Mouse (Mus musculus) adrenal gland, adult 18-20 months (tissue): ENCODE data around the gene Trim7. TPM values are rescaled to one million over a fixed set of nuclear protein-coding genes. Genes with fewer than 3 reads are reported as not detected.

Experiments used
- DNase-seq, 2 experiments: peaks; one replicate each; pipeline ENCODE4 v3.0.0; 2021 to 2022; ENCODE audit warnings: low spot score in 2 of 2
- total RNA-seq, 2 experiments: library from RNA; stranded (reverse); gene quantifications; 1 replicate in 1 of 2; 2 replicates in 1 of 2; pipeline ENCODE4 v1.2.3; 2021

The Trim7 gene
- total RNA-seq, 2 experiments from 2014 or later, result 3.6 to 9.8 TPM

GRCm38 (mm10) chr11:48822768-48823512, 3.0 kb upstream of the Trim7 start:
- DNase-seq, result no peak

- peak; percentile 58 to 69 for DNase-seq
Measured at GRCm38 (mm10) chr11:48823536-48823972, 2.4 kb upstream of the Trim7 start.

DNA sequence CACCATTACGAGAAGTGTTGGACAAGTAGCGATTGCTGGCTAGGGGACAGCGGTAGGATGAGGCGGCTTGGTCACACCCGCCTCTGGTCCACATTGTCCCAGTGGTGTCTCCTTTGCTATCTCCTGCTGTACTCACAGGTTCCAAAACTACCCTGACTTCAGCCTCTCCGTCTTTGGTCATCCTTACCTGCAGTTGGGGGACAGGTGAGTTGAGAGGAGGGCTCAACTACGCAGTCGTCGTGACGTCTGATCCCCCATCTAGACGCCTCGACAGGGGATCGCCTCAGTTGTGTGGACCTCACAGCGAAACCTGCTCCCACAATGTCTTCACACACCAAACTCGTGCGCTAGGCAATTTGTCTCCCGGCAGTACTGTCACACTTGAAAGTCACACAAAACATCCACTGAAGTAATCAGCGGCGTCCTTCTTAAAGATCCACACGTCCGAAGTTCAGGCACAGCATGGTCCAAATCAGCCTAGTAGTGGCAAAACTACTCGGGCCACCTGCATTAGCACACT, 1.6 kb upstream of the Trim7 start:
- DNase-seq, result no peak

DNA sequence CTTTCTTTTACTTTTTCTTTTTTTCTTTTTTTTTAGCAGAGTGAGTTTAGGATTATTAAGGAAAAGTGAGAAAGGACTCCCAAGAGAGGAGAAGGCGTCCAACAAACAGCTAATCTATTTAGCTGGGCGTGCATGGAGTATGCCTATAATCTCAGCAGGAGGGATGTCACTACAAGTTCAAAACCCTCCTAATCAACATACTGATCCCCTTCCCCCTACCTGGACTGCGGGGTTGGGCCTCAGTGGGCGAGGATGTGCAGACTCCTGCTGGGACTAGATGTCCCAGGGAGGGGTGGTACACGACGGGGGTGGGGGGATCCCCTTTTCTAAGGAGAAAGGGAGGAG, 784 bp downstream of the Trim7 start:
- DNase-seq, result no peak

- DNase-seq, result no peak
Measured at GRCm38 (mm10) chr11:48827926-48828325, 2.0 kb downstream of the Trim7 start.

DNA sequence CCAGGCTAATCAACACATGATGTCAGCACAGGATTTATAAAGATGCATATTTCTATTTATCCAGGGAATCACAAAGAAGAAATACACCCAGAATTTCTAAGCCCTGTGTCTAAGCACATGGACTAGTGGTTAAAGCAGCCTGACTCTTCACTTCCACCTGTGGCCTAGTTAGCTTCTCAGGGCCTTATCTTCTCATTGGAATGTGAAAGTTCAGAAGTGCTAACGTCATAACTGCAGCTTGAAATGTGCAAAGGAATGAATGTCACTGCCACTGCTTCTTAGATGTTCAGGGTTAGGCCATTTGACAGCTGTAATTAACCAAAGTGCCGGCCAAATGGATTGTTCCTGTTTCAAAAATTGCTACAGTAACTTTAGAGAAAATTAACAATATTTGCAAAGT, 4.3 kb downstream of the Trim7 start:
- no peak for DNase-seq

DNA sequence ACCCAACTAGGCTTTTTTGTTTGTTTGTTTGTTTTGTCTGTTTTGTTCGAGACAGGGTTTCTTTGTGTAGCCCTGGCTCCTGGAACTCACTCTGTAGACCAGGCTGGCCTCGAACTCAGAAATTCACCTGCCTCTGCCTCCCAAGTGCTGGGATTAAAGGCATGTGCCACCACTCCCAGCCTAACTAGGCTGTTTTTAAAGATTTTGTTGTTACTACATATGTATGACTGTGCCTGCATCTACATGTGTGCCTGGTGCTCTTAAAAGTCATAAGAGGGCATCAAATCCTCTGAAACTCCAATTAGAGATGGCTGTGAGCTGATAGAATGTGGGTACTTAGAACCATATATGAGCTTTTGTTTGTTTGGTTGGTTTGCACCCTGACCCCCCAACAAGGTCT, 5.3 kb downstream of the Trim7 start:
- DNase-seq, result no peak

GRCm38 (mm10) chr11:48833078-48833730, 7.3 kb downstream of the Trim7 start:
- no peak for DNase-seq

DNA sequence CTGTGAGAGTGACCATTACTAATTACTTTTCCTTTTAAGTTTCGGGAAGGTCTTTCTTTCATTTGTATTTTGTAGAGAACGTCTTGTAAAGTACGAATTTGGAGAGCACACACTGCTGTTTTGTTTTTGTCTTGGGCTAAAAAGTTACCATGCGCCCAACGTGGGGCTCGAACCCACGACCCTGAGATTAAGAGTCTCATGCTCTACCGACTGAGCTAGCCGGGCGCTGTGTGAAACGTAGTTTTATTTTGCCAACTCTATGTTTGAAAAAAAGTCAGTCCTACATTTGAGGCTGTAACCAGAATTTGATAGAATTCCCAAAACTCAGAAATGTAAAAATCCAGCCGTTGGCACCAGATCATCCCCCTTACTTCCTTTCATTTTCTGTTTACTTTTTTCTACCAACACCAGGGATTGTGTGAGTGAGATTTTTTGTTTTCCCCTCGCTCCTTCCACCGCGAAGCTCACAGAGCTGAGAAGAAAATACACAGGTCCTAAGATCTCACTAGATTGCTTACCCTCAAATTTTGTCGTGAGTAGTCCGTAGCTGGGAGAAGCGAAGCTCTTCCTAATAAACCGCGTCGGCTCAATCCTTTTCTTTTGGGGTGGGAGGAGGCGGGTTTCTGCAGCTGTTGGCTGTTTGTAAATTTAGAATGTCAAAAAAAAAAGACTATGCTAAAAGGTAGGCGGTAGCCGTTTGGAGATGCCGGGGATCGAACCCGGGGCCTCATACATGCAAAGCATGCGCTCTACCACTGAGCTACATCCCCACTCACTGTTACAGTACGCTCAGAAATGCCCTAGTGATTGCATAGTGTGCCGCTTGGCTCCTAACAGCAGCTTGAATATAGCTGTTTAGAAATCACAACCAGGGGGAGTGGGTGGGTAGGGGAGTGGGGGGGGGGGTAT, 8.0 kb downstream of the Trim7 start:
- DNase-seq, result peak; percentile 92 to 95

DNA sequence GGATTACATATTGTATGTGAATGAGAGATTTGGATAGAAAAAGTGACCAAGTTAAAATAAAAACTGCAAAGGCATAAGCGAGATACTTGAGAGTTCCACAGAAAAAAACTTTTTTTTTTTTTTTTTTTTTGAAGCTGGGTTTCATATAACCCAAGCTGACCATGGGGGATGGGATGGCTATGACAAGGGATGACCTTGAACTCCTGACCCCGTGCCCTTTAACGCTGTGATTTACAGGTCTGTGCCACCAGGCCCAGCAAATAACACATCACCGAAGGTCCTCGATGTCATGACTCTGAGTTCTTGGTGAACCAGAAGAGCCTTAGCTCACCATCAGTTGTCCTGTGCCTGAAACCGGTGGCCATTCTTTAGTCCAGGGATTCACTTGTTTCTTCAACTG, 10.0 kb downstream of the Trim7 start:
- no peak for DNase-seq

GRCm38 (mm10) chr11:48836990-48837309, 11.0 kb downstream of the Trim7 start:
- DNase-seq, result no peak

- DNase-seq, result peak; percentile 72 to 76
Measured at GRCm38 (mm10) chr11:48837310-48838180, 11.6 kb downstream of the Trim7 start.

DNA sequence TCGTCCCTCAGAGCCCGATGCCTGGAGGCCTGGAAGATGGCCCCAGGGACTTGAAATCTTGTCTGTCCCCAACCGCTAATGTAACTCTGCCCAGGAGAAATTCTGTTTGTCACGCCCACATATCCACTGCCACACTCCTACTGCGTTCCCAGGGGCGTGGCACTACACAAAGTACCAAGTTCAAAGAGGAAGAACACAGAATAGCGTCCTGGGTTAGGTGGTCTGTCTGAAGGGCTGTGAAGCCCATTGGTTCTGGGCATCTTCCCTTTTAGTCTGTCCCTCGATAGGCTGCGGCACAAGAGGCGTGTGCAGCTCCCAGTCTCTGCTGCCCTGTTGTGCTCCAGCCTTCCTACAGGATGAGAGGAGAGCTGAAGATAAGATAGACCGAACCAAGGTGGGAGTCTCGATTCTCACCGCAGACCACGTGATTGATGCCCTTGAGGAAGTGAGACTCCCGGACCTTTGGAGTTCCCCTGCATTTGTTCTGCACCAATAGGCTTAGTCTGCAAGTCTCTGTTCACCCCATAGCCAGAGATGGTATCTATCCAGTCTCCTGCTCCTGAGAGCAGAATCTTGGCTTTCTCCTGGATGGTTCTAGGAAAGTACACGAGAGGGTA, 12.3 kb downstream of the Trim7 start:
- DNase-seq, result no peak

DNA sequence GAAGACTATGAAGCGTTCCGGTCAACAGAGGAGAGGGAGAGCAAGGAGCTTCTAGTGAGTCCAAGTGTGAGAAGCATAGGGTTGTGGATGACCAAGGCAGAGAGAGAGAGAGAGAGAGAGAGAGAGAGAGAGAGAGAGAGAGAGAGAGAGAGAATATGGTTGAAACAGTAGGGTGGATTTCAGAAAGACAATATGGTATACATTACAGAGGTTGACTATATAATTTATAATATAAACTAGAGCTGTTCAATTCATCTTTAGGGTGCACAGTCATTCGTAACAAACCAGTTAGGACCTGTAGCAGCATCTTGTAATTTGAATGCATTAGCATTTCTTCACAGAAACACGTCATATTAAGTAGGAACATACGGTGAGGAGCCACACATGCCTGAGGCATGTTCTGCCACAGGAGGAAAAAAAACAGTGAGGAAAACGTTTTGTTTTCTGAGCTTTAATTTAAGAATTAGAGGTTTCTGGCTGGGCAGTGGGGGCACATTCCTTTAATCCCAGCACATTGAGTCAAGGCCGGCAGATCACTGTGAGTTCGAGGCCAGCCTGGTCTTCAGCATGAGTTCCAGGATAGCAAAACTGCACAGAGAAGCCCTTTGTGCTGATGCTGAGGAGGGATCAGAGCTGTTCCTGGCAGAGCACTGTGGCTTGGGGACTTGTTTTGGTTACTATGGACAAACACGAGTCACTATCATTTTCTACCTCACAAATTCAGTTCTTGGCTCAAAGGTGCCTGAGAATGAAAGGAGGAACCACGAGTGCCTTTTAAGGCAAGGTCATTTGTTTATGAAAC, 13.1 kb downstream of the Trim7 start:
- no peak for DNase-seq

GRCm38 (mm10) chr11:48840805-48841204, 14.9 kb downstream of the Trim7 start:
- DNase-seq, result no peak

- DNase-seq, result no peak
Measured at GRCm38 (mm10) chr11:48841213-48841612, 15.3 kb downstream of the Trim7 start.

GRCm38 (mm10) chr11:48842378-48842792, 16.4 kb downstream of the Trim7 start:
- no peak for DNase-seq

DNA sequence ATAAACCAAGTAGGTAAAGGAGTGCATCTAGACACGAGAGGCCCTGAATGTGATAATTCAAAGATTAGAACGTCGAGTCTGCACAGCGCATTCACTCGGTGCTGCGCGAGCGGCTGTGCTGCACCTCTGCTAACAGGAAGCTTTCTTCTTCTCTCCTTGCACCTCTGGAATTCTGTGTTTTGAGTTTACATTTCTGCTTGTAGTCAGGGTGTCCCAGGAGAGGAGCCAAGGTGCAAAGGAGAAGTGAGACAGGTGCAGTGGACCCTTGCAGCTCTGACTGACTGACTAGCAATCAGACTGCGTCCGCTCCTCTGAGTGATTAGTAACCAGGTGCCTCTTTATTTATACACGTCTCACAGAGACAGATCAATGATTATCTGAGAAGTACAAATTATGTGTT, 17.3 kb downstream of the Trim7 start:
- DNase-seq, result no peak

DNA sequence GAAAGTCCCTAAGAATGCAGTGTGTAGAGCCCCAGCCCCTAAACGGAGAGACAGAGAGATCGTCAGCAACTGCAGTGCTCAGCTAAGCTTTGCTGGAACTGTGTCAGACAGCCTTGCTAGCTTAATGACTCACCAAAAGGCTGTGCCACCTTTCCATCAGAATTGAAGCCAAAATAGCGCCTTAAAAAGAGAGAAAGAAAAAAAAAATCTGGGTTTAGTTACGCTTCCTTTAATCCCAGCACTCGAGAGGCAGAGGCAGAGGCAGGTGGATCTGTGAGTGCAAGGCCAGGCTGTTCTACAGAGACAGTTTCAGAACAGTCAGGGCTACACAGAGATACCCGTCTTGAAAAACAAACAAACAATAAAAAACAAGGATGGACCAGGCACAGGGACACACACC, 18.4 kb downstream of the Trim7 start:
- no peak for DNase-seq
